Mouse (Mus musculus): ENCODE measurements at regions not wholly inside any gene's neighbourhood (a gene's known extent, or its start where the extent isn't known, plus 50 kb on each side); places are given as distances from the start of the nearest gene placed in this dataset.

- intact Hi-C loops (cut with DNase I), result no loop called here
- DNase-seq (ENCODE audit: low spot score in 2 of 2), result no peak
Measured at GRCm38 (mm10) chr12:96509658-96510057, 817.6 kb downstream of the Flrt2 start.

- no peak for DNase-seq (ENCODE audit: low spot score in 2 of 2)
- intact Hi-C loops (cut with DNase I), result no loop called here
Measured at GRCm38 (mm10) chr12:96558824-96559223, 866.8 kb downstream of the Flrt2 start.

GRCm38 (mm10) chr12:96594845-96595244 lies 902.8 kb downstream of the Flrt2 start:
- intact Hi-C loops (cut with DNase I), result no loop called here
- no peak for DNase-seq (ENCODE audit: low spot score in 2 of 2)

- DNase-seq (ENCODE audit: low spot score in 2 of 2), result no peak
- intact Hi-C loops (cut with DNase I), result no loop called here
Measured at GRCm38 (mm10) chr12:96615134-96615533, 923.1 kb downstream of the Flrt2 start.

- intact Hi-C loops (cut with DNase I), result no loop called here
- DNase-seq (ENCODE audit: low spot score in 2 of 2), result no peak
Measured at GRCm38 (mm10) chr12:96615850-96616249, 923.8 kb downstream of the Flrt2 start.

- no peak for DNase-seq (ENCODE audit: low spot score in 2 of 2)
- intact Hi-C loops (cut with DNase I), result no loop called here
Measured at GRCm38 (mm10) chr12:96617226-96617625, 925.2 kb downstream of the Flrt2 start.

Data from left cerebral cortex, postnatal 14 days (tissue).